Mouse (Mus musculus) liver, embryonic 14.5 days (tissue): ENCODE data around the gene Nt5dc3. TPM values are rescaled to one million over a fixed set of nuclear protein-coding genes. Genes with fewer than 3 reads are reported as not detected.
A peak's percentile ranks its signal among the peaks of the same experiment; 100 is the strongest.

Experiments used
- ATAC-seq: fragments of 200-750 bp; cut with Nextera tagmentation; 2 replicates; pipeline ENCODE4 v1.8.0; 2017; ENCODE audit warnings: moderate number of reproducible peaks, mild to moderate bottlenecking, moderate library complexity; ENCODE audit not compliant: insufficient read depth
- DNase-seq, 3 experiments: peaks; one replicate each; pipeline ENCODE4 v3.0.0-alpha.2; 2012 to 2013; ENCODE audit warnings: low read depth in 3 of 3, low spot score in 3 of 3
- H3K27ac ChIP-seq: fragments of 300-500 bp; sonication (generic); 2 replicates; pipeline ENCODE4 v1.5.1; 2014; ENCODE audit warnings: moderate library complexity, mild to moderate bottlenecking, control low read depth, inconsistent platforms
- H3K27me3 ChIP-seq: fragments of 300-500 bp; sonication (generic); 2 replicates; pipeline ENCODE4 v1.6.1; 2014; ENCODE audit warnings: mild to moderate bottlenecking, low read length, moderate library complexity; ENCODE audit not compliant: control insufficient read depth, insufficient read depth
- H3K36me3 ChIP-seq: fragments of 300-500 bp; sonication (generic); replicated peaks from 2 replicates; pipeline ENCODE4 v1.6.1; 2014; ENCODE audit warnings: low read depth; ENCODE audit not compliant: control insufficient read depth, insufficient read depth
- H3K4me1 ChIP-seq, 2 experiments: fragments of 200-500 bp in 1 of 2; fragments of 300-500 bp in 1 of 2; sonication (generic) in 1 of 2; replicated peaks; 2 replicates each; pipeline ENCODE4 v1.6.1; 2012 to 2014; ENCODE audit warnings: antibody characterized with exemption in 1 of 2, inconsistent platforms in 1 of 2, low read length in 1 of 2; ENCODE audit not compliant: control insufficient read depth in 2 of 2, insufficient read depth in 2 of 2
- H3K4me2 ChIP-seq: fragments of 300-500 bp; sonication (generic); 2 replicates; pipeline ENCODE4 v1.6.1; 2014; ENCODE audit warnings: low read depth, mild to moderate bottlenecking, control low read depth, moderate library complexity
- H3K4me3 ChIP-seq, 2 experiments: fragments of 200-500 bp in 1 of 2; fragments of 300-500 bp in 1 of 2; sonication (generic) in 1 of 2; 2 replicates each; pipeline ENCODE4 v1.5.1; 2012 to 2014; ENCODE audit warnings: low read depth in 2 of 2, low read length in 2 of 2, mild to moderate bottlenecking in 2 of 2, control low read depth in 1 of 2, inconsistent platforms in 1 of 2, moderate library complexity in 1 of 2; ENCODE audit not compliant: insufficient read depth in 1 of 2
- H3K9ac ChIP-seq: fragments of 300-500 bp; sonication (generic); replicated peaks from 2 replicates; pipeline ENCODE4 v1.6.1; 2014; ENCODE audit warnings: mild to moderate bottlenecking, control low read depth, moderate library complexity
- H3K9me3 ChIP-seq: fragments of 300-500 bp; sonication (generic); 2 replicates; pipeline ENCODE4 v1.6.1; 2016; ENCODE audit warnings: low read length, mixed read lengths; ENCODE audit not compliant: control insufficient read depth
- CTCF ChIP-seq: IDR thresholded peaks from 2 replicates; pipeline ENCODE4 v1.5.1; 2016; ENCODE audit warnings: antibody characterized with exemption, low read depth, control low read depth
- EP300 ChIP-seq: IDR thresholded peaks from 2 replicates; pipeline ENCODE4 v1.6.1; 2016; ENCODE audit warnings: antibody characterized with exemption, low read depth
- WGBS: fragments of 180-500 bp; shearing (Covaris S2); extraction: QIAGEN DNeasy Blood & Tissue Kit; methylation state at CpG from one replicate; pipeline ENCODE4 v1.1.7; 2014; ENCODE audit not compliant: insufficient replicate concordance; 5-methylcytosine and 5-hydroxymethylcytosine counted together
- polyA plus RNA-seq, 2 experiments: library from polyadenylated mRNA; depleted of rRNA in 1 of 2; stranded (reverse) in 1 of 2; unstranded in 1 of 2; fragments of >200 nt; fragmentation: Nextera tagmentation in 1 of 2; extraction: Ambion mirVana in 1 of 2; gene quantifications; 2 replicates each; pipeline versions ENCODE4 v1.2.1 to v1.2.3; 2012 to 2014

Gene Nt5dc3
- polyA plus RNA-seq, 2 experiments: 0.46 to 0.89 TPM

- Histone ChIP-seq H3K9me3 (no peaks in the 10 kb centered on the region), H3K4me2 (no peak overlapping the region), H3K36me3 (no peaks in the 10 kb centered on the region), H3K4me1 (no peaks in the 10 kb centered on the region), H3K27ac (no peak overlapping the region), H3K4me3 (no peak overlapping the region), H3K27me3 (no peaks in the 10 kb centered on the region; the same call in 1 of the 2 replicates), H3K9ac (no peak overlapping the region)
- ATAC-seq (no peak), DNase-seq (no peak)
- no peak for TF ChIP-seq EP300
- TF ChIP-seq CTCF: peak; percentile 68
- WGBS: 74% methylated on average over 6 of the region's 6 CpGs
These were observed 84.6 kb downstream of the Nt5dc3 start for GRCm38 (mm10) chr10:86863429-86863828.

GRCm38 (mm10) chr10:86872121-86872520, 93.3 kb downstream of the Nt5dc3 start:
- ATAC-seq (no peak), DNase-seq (no peak)
- WGBS: 48% methylated on average over 7 of the region's 7 CpGs
- no peaks in the 10 kb centered on the region for H3K9me3 ChIP-seq
- H3K27ac ChIP-seq: no peak overlapping the region
- no peak overlapping the region for H3K9ac ChIP-seq
- TF ChIP-seq EP300 (no peak), CTCF (no peak)
- no peaks in the 10 kb centered on the region for H3K4me1 ChIP-seq
- H3K4me2 ChIP-seq: no peak overlapping the region
- H3K4me3 ChIP-seq: no peak overlapping the region
- H3K27me3 ChIP-seq: no peaks in the 10 kb centered on the region
- no peaks in the 10 kb centered on the region for H3K36me3 ChIP-seq

- TF ChIP-seq EP300 (no peak), CTCF (no peak)
- Histone ChIP-seq H3K36me3 (no peaks in the 10 kb centered on the region), H3K9me3 (no peaks in the 10 kb centered on the region), H3K9ac (no peak overlapping the region), H3K4me3 (no peak overlapping the region), H3K27me3 (no peaks in the 10 kb centered on the region), H3K4me1 (no peaks in the 10 kb centered on the region), H3K4me2 (no peak overlapping the region), H3K27ac (no peak overlapping the region)
- WGBS: 60% methylated on average over 5 of the region's 5 CpGs
- no peak for DNase-seq
- no peak for ATAC-seq
These were observed 93.8 kb downstream of the Nt5dc3 start for GRCm38 (mm10) chr10:86872591-86872990.

- no peak for TF ChIP-seq CTCF
- TF ChIP-seq EP300: no peak
- Histone ChIP-seq H3K27me3 (no peaks in the 10 kb centered on the region), H3K4me1 (no peaks in the 10 kb centered on the region), H3K9ac (no peak overlapping the region), H3K4me2 (no peak overlapping the region), H3K27ac (no peak overlapping the region), H3K9me3 (no peaks in the 10 kb centered on the region), H3K4me3 (no peak overlapping the region), H3K36me3 (no peaks in the 10 kb centered on the region)
- DNase-seq (no peak), ATAC-seq (no peak)
- 70% methylated on average over 7 of the region's 7 CpGs for WGBS
These were observed 99.9 kb downstream of the Nt5dc3 start for GRCm38 (mm10) chr10:86878721-86879120.

- H3K27ac ChIP-seq: no peak overlapping the region
- no peak overlapping the region for H3K9ac ChIP-seq
- H3K9me3 ChIP-seq: no peaks in the 10 kb centered on the region
- H3K27me3 ChIP-seq: no peaks in the 10 kb centered on the region
- no peak for TF ChIP-seq EP300
- TF ChIP-seq CTCF: no peak
- no peak overlapping the region for H3K4me2 ChIP-seq
- no peaks in the 10 kb centered on the region for H3K36me3 ChIP-seq
- no peak overlapping the region for H3K4me3 ChIP-seq
- H3K4me1 ChIP-seq: no peaks in the 10 kb centered on the region
- WGBS: 51% methylated on average over 5 of the region's 5 CpGs
- ATAC-seq (no peak), DNase-seq (no peak)
These were observed 101.4 kb downstream of the Nt5dc3 start for GRCm38 (mm10) chr10:86880071-86880806.
